Comparison of ENCODE assay signal across 9 mouse cellular contexts in the genomic region with DNA sequence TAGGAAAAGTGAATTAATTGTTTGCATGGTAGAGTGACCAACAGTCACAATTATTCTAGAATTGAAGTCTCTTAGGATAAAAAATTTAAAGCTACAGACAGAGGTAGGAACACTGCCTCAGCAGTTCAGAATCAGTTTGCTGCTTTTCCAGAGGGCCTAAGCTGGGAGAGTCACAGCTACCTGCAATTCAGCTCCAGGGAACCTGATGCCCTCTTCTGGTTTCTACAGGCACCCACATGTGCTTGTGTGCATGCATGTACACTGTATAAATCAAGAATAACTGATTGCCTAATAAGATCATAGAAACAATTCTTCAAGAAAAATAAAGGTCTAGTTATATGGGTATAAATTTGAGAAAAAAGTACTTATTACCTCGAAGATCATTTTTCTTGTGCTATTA.
A peak's percentile ranks its signal among the peaks of the same experiment; 100 is the strongest.
DNase-seq lines count a peak whose midpoint lies in the region; ATAC-seq lines count a peak whose summit lies in the region.
"Had no signal": no experiment of that assay in that cellular context is flagged by ENCODE, and none has a peak within 500 bp of the region (broad histone marks: within the 10 kb centered on the region; RNA-seq: fewer than 3 reads in every experiment).

No protein-coding gene starts in this region.

- H3K4me3 ChIP-seq in kidney, embryonic 14.5 days (ENCODE audit: low read length): no peak overlapping the region
- H3K4me3 ChIP-seq: embryonic facial prominence, embryonic 12.5 days had no signal

- no peaks in the 10 kb centered on the region for H3K4me1 ChIP-seq in kidney, embryonic 14.5 days (ENCODE audit: control insufficient read depth, insufficient read depth, low read length)
- H3K4me1 ChIP-seq: embryonic facial prominence, embryonic 12.5 days had no signal

- ATAC-seq in kidney, embryonic 14.5 days (ENCODE audit: low FRiP score, low TSS enrichment): no peak

- H3K9ac ChIP-seq in kidney, embryonic 14.5 days (ENCODE audit: low read depth, low read length): no peak overlapping the region
- H3K9ac ChIP-seq: embryonic facial prominence, embryonic 12.5 days had no signal

- no peak overlapping the region for H3K4me2 ChIP-seq in kidney, embryonic 14.5 days (replicated peaks; ENCODE audit: low read depth, low read length)
- H3K4me2 ChIP-seq: embryonic facial prominence, embryonic 12.5 days had no signal

- no peaks in the 10 kb centered on the region for H3K36me3 ChIP-seq in kidney, embryonic 14.5 days (ENCODE audit: control insufficient read depth, insufficient read depth, low read length)
- H3K36me3 ChIP-seq: embryonic facial prominence, embryonic 12.5 days had no signal

- no peak overlapping the region for H3K27ac ChIP-seq in kidney, embryonic 14.5 days (ENCODE audit: low read depth, low read length)
- H3K27ac ChIP-seq: embryonic facial prominence, embryonic 12.5 days had no signal

- H3K9me3 ChIP-seq in kidney, embryonic 14.5 days (ENCODE audit: control insufficient read depth, low read length): no peaks in the 10 kb centered on the region
- H3K9me3 ChIP-seq: embryonic facial prominence, embryonic 12.5 days had no signal

- peak; percentile 3 for DNase-seq in cerebellum, adult 8-10 months
- DNase-seq in cerebellum, adult 11-12 months: no peak
- peak; percentile 6 to 17 for DNase-seq in kidney, adult 8-10 months
- peak; percentile 1 for DNase-seq in ovary, postnatal 14 days (ENCODE audit: low spot score)
- DNase-seq in ovary, postnatal 10 days (ENCODE audit: low spot score): no peak
- no peak for DNase-seq in ovary, adult 18-20 months (ENCODE audit: low spot score)
- no peak for DNase-seq in thymus, postnatal 25 days

- H3K27me3 ChIP-seq in kidney, embryonic 14.5 days (ENCODE audit: control insufficient read depth, insufficient read depth, low read length): no peaks in the 10 kb centered on the region
- H3K27me3 ChIP-seq: embryonic facial prominence, embryonic 12.5 days had no signal

- WGBS in kidney, embryonic 14.5 days: 75% methylated on average over 1 of the region's 1 CpGs

Comparison
In these comparisons a context has a peak if more than half of its experiments do, and no peak if none do; other contexts are left out.
1. DNase-seq: peak in cerebellum, adult 8-10 months (single experiment), kidney, adult 8-10 months (2 of 2) and ovary, postnatal 14 days (single experiment); none in cerebellum, adult 11-12 months (single experiment), ovary, postnatal 10 days (single experiment), ovary, adult 18-20 months (single experiment) and thymus, postnatal 25 days (single experiment).